Mouse (Mus musculus) heart, adult 2 months (tissue): ENCODE results near the gene Alpk1. TPM values are rescaled to one million over a fixed set of nuclear protein-coding genes. Genes with fewer than 3 reads are reported as not detected.
"Not testable (repeated sequence)": the region's sequence is repeated elsewhere in the genome, so short reads cannot be mapped to it uniquely, and the experiment has no call there.

ENCODE experiments used
- DNase-seq, 2 experiments: peaks; one replicate each; pipeline ENCODE4 v3.0.0; 2021
- H3K27ac ChIP-seq: fragments of 200-600 bp; 2 replicates; pipeline ENCODE4 v1.8.1; 2022
- H3K27me3 ChIP-seq: fragments of 200-500 bp; 2 replicates; pipeline ENCODE4 v1.6.1; 2012; ENCODE audit warnings: mild to moderate bottlenecking, low read length, inconsistent platforms, mixed read lengths; ENCODE audit not compliant: control insufficient read depth, insufficient read depth
- H3K36me3 ChIP-seq: fragments of 200-500 bp; 2 replicates; pipeline ENCODE4 v1.6.1; 2012; ENCODE audit warnings: low read length, inconsistent platforms; ENCODE audit not compliant: control insufficient read depth, insufficient read depth
- H3K4me1 ChIP-seq: fragments of 200-500 bp; 2 replicates; pipeline ENCODE4 v1.6.1; 2011; ENCODE audit warnings: low read length; ENCODE audit not compliant: control insufficient read depth, insufficient read depth
- H3K4me3 ChIP-seq: fragments of 200-600 bp; 2 replicates; pipeline ENCODE4 v1.8.1; 2022
- H3K79me2 ChIP-seq: fragments of 200-500 bp; replicated peaks from 2 replicates; pipeline ENCODE4 v1.6.1; 2012; ENCODE audit warnings: mild to moderate bottlenecking, inconsistent platforms, low read length, moderate library complexity, mixed read lengths; ENCODE audit not compliant: control insufficient read depth, insufficient read depth
- H3K9ac ChIP-seq: fragments of 200-500 bp; 2 replicates; pipeline ENCODE4 v1.6.1; 2012; ENCODE audit warnings: low read depth, mild to moderate bottlenecking, control low read depth, inconsistent platforms, low read length, mixed read lengths
- CTCF ChIP-seq: fragments of 200-600 bp; IDR thresholded peaks from 2 replicates; pipeline ENCODE4 v1.8.1; 2022; ENCODE audit warnings: antibody characterized with exemption, mild to moderate bottlenecking, moderate library complexity
- EP300 ChIP-seq: fragments of 200-500 bp; IDR thresholded peaks from 2 replicates; pipeline ENCODE4 v1.6.1; 2011; ENCODE audit warnings: low read depth, low read length, control low read depth; ENCODE audit not compliant: insufficient read depth
- POLR2A ChIP-seq: fragments of 200-500 bp; IDR thresholded peaks from 2 replicates; pipeline ENCODE4 v1.6.1; 2011; ENCODE audit warnings: mild to moderate bottlenecking, low read depth, low read length, control low read depth; ENCODE audit not compliant: insufficient read depth
- WGBS: fragments of 180-500 bp; shearing (Covaris S2); methylation state at CpG from one replicate; pipeline ENCODE4 v1.1.7; 2018; 5-methylcytosine and 5-hydroxymethylcytosine counted together
- intact Hi-C: fragments of 180-260 bp; cut with DNase I; formaldehyde crosslinking; loops from one replicate; pipeline ENCODE4 v1.15.1; 2025
- polyA plus RNA-seq: library from polyadenylated mRNA; depleted of rRNA; stranded (reverse); fragments of >200 nt; gene quantifications from 2 replicates; pipeline ENCODE4 v1.2.3, GENCODE M21; 2012
- total RNA-seq, 2 experiments: library from RNA; stranded (reverse); gene quantifications; 2 replicates each; pipeline ENCODE4 v1.2.3; 2021

Alpk1 gene
- total and polyA plus RNA-seq, 3 experiments: 1.4 to 3.0 (median 2.4) TPM

DNA sequence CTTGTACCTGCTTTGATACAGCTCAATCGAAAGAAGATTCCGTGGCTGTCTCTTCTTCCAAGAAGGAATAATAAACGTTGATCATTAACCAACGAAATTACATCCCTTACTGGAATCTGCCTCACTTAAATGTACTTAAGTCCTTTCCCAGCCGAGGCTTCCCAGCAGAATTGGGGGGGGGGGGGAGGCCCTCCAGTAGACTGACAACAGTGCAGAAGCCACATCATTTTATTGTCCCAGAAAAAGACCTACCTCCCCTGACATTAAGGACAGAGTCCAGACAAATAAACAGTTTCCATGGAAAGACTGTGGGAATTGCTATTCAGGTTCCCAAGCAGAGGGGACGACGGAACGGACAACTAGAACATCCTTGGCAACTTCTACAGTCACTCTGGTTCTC is 8.6 kb upstream of the Alpk1 start:
- no peak overlapping the region; the same call in 1 of the 2 replicates for H3K27ac ChIP-seq
- peaks cover 4% of the 10 kb centered on the region for H3K4me1 ChIP-seq
- intact Hi-C loops: no loop called here
- no peaks in the 10 kb centered on the region for H3K27me3 ChIP-seq
- H3K79me2 ChIP-seq: no peaks in the 10 kb centered on the region
- H3K4me3 ChIP-seq: peak overlapping the region; percentile 55
- TF ChIP-seq EP300 (no peak), CTCF (no peak), POLR2A (no peak)
- WGBS: 38% methylated on average over 8 of the region's 8 CpGs
- DNase-seq: no peak
- no peaks in the 10 kb centered on the region for H3K36me3 ChIP-seq
- peak overlapping the region; percentile 63 for H3K9ac ChIP-seq

DNA sequence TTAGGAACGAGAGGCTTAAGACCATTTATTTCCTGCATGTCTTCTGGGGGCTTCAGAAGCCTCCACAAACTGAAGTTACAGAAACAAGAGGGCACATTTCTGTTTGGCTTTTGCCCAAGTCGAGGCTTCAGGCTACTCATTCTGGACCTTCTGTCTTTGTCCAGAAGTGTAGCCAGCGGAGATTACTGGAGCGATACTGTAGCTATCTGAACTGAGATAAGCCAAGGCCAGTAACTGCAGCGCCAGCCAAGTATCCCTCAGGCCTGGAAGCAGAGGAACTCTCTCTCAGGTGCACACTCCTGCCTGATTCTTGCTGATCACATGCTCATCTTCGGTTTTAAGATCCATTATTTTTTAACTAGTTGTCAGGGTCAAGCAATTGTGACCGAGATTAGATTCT is 7.7 kb upstream of the Alpk1 start:
- Histone ChIP-seq H3K36me3 (no peaks in the 10 kb centered on the region), H3K9ac (no peak overlapping the region), H3K27ac (no peak overlapping the region), H3K79me2 (no peaks in the 10 kb centered on the region), H3K4me1 (peaks cover 4% of the 10 kb centered on the region), H3K27me3 (no peaks in the 10 kb centered on the region), H3K4me3 (no peak overlapping the region)
- WGBS: 68% methylated on average over 7 of the region's 7 CpGs
- TF ChIP-seq EP300: no peak
- no peak for TF ChIP-seq POLR2A
- TF ChIP-seq CTCF: no peak
- intact Hi-C loops: no loop called here
- no peak for DNase-seq

DNA sequence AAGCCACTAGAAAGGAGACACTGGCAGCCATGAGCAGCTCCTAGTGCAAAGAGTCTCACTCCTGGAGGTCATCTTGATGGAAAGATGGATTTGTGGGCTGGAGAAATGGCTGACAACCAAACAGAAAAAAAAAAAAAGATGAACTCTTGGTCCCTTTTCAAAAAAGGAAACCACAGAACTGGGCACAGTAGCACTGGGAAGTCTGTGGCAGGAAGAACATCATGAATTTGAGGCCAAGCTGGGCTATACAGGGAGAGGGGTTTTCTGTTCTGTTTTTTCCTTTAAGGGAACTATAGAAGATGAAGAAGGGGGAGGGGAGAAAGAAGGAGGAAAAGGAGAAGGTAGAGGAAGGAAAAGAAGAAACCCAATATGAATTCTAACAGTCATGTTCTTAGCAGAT is 6.7 kb upstream of the Alpk1 start:
- H3K4me1 ChIP-seq: peaks cover 4% of the 10 kb centered on the region
- no peak overlapping the region for H3K4me3 ChIP-seq
- no peaks in the 10 kb centered on the region for H3K79me2 ChIP-seq
- no peak overlapping the region for H3K27ac ChIP-seq
- H3K36me3 ChIP-seq: no peaks in the 10 kb centered on the region
- no peak for DNase-seq
- H3K9ac ChIP-seq: no peak overlapping the region
- intact Hi-C loops: no loop called here
- TF ChIP-seq CTCF (no peak), EP300 (no peak), POLR2A (no peak)
- H3K27me3 ChIP-seq: no peaks in the 10 kb centered on the region

DNA sequence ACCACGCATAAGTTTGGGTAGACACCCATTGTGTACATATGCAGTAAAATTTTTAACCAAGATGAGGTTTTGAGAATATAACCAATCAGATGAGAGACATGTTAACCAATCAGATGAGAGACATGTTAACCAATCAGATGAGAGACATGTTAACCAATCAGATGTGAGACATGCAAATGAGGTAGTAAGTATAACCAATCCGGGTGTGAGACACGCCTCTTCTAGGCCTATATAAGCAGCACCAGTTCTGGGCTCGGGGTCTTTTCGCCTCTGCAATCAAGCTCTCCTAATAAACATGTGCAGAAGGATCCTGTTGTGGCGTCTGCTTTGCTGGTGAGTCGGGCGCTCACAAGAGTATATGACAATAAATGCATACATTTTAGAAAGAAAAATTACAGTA is 3.4 kb upstream of the Alpk1 start:
- not testable (repeated sequence) for H3K27me3 ChIP-seq, DNase-seq, H3K4me3 ChIP-seq, H3K36me3 ChIP-seq, H3K27ac ChIP-seq, H3K9ac ChIP-seq, H3K4me1 ChIP-seq, H3K79me2 ChIP-seq
- 95% methylated on average over 8 of the region's 8 CpGs for WGBS
- intact Hi-C loops: loop anchor here (5.0 kb wide), 1 partner anchor 114 kb away; the partner anchor contains the start of gene Fam241a

DNA sequence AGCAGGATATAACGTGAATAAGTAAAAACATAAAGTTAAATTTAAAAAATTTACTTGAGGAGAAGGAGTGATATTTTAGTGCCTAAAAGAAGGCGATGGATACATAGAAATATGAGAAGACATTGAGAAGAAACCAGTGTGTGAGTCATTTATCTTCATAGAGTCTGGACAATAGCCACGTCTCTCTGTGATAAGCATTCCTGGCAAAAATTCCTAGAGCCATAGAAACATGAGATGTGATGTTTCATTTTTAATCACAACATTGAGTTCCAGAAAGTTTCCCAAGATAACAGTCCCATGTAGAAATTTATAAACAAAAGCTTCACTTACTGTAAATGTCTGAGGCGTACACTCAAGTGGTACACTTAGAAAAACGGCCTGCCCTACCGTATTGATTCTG is 2.6 kb upstream of the Alpk1 start:
- intact Hi-C loops: loop anchor here (5.0 kb wide), 1 partner anchor 114 kb away; the partner anchor contains the start of gene Fam241a
- Histone ChIP-seq H3K27me3 (no peaks in the 10 kb centered on the region), H3K79me2 (no peaks in the 10 kb centered on the region), H3K9ac (no peak overlapping the region), H3K36me3 (no peaks in the 10 kb centered on the region), H3K27ac (no peak overlapping the region), H3K4me1 (no peaks in the 10 kb centered on the region), H3K4me3 (no peak overlapping the region)
- WGBS: 58% methylated on average over 6 of the region's 6 CpGs
- no peak for DNase-seq
- TF ChIP-seq POLR2A (no peak), CTCF (no peak), EP300 (no peak)

DNA sequence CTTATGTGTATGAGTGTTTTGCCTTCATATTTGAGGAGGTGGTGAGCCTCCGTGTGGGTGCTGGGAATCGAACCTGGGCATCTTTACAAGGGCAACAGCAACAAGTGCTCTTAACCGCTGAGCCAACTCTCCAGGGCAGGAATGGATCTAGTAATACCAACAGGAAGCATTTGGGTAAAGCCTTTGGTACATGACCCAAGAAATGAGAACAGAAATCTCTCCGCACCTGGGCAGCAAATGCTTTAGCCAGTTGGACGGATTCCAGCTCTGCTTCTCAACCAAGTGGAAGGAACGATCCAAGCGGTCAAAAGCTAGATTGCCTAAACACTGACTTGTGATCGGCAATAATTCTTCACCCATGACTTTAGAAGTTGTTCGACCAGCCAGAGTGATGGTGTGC is 594 bp upstream of the Alpk1 start:
- no peak for DNase-seq
- TF ChIP-seq CTCF: no peak
- no peak for TF ChIP-seq POLR2A
- TF ChIP-seq EP300: no peak
- intact Hi-C loops: loop anchor here (5.0 kb wide), 1 partner anchor 116 kb away; the partner anchor contains the start of gene Fam241a
- H3K79me2 ChIP-seq: no peaks in the 10 kb centered on the region
- H3K4me1 ChIP-seq: no peaks in the 10 kb centered on the region
- no peaks in the 10 kb centered on the region for H3K36me3 ChIP-seq
- H3K27me3 ChIP-seq: no peaks in the 10 kb centered on the region
- no peak overlapping the region for H3K9ac ChIP-seq
- H3K4me3 ChIP-seq: no peak overlapping the region
- peak overlapping the region; percentile 83; the same call in 1 of the 2 replicates for H3K27ac ChIP-seq
- 93% methylated on average over 9 of the region's 9 CpGs for WGBS
